Mouse (Mus musculus): ENCODE results near the gene Larp1b. TPM values are rescaled to one million over a fixed set of nuclear protein-coding genes. Genes with fewer than 3 reads are reported as not detected.
A peak's percentile ranks its signal among the peaks of the same experiment; 100 is the strongest.
"Not testable (repeated sequence)": the region's sequence is repeated elsewhere in the genome, so short reads cannot be mapped to it uniquely, and the experiment has no call there.

Larp1b gene
- polyA plus RNA-seq (2012; rRNA removed): 16.0 and 16.6 TPM in 2 replicates

GRCm38 (mm10) chr3:40949170-40949902 is at the start of gene Larp1b:
Larp1b (plus strand) TSS chr3:40949828.
- peak; percentile 98 to 99 for DNase-seq (ENCODE audit: extremely low spot score in 1 of 2, low spot score in 1 of 2)

DNA sequence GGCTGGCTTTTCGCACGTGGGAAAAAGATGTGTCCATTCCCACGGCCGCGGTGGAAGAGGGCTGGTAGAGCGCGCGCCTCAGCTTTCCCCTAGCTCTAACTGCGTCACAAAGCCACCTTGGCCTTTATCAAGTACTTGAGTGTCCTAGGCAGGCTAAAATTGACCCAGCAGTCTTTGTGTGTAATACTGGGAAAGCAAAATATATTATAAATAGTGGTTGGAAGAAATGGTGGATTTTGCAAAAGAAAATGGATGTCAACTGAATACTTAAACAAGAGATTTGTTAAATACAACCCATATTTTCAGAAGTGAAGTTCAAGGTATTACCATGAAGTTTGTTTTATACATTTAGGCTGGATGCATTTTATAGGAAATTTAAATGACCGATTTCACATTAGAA is 47.2 kb upstream of the Larp1b start, which contains the start of gene 1700034I23Rik:
TSS of gene 1700034I23Rik (minus strand) at position 101 of the 400 bp plus-strand sequence.
- not testable (repeated sequence) for DNase-seq (ENCODE audit: extremely low spot score in 1 of 2, low spot score in 1 of 2)

GRCm38 (mm10) chr3:40938189-40938588 is 11.4 kb upstream of the Larp1b start:
- no peak for DNase-seq (ENCODE audit: extremely low spot score in 1 of 2, low spot score in 1 of 2)

DNA sequence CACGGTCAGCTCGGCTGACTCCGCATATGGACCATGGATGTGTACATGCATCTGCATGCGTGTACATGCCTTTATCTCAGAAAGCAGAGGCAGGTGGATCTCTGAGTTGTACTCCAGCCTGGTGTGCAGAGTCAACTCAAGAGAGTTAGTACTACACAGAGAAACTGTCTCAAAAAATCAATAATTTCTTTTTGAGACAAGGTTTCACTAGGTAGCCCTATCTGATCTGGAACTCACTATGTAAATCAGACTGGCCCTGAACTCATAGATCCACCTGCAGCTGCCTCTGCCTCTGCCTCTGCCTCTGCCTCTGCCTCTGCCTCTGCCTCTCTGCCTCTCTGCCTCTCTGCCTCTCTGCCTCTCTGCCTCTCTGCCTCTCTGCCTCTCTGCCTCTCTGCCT is 11.0 kb upstream of the Larp1b start:
- DNase-seq (ENCODE audit: extremely low spot score in 1 of 2, low spot score in 1 of 2): no peak

- DNase-seq (ENCODE audit: extremely low spot score in 1 of 2, low spot score in 1 of 2): no peak
These were observed 10.6 kb upstream of the Larp1b start for GRCm38 (mm10) chr3:40939019-40939418.

DNA sequence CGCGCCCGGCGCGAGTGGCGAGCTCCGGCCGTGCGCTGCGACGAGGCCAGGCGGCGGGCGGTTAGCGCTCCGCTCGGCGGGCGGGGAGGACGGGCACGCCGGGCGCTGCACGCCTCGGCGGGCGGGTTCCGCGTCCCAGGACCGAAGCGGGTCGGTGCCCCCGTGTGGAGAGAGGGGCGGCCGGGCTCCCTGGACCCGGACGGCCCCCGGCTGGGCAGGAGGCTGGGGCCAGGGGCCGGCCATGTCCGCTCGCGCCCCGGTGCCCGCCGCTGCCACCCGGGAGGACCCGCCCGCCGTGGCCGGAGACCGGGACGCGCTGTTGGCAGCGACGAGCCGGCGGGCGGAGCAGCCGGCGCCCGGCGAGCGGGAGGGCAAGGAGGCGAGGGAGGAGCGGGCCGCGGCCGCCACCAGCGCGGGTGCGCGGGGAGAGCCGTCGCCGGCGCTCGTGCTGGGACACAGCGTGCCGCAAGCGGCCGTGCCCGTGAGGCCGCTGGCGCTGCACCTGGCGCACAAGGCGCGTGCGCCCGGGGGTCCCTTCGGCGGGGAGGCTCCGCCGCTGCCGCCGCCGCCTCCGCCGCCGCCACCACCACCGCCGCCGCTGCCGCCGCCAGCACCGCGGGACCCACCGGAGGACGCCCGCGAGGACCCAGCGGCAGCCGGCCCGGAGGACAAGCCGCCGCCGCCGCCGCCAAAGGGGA is 424 bp downstream of the Larp1b start:
- peak in 1 of 2 experiments; percentile 26 for DNase-seq (ENCODE audit: extremely low spot score in 1 of 2, low spot score in 1 of 2)

- DNase-seq (ENCODE audit: extremely low spot score in 1 of 2, low spot score in 1 of 2): peak in 1 of 2 experiments; percentile 20
These were observed 1.1 kb downstream of the Larp1b start for GRCm38 (mm10) chr3:40950601-40951201.

GRCm38 (mm10) chr3:40951365-40951764 is 1.7 kb downstream of the Larp1b start:
- no peak for DNase-seq (ENCODE audit: extremely low spot score in 1 of 2, low spot score in 1 of 2)

DNA sequence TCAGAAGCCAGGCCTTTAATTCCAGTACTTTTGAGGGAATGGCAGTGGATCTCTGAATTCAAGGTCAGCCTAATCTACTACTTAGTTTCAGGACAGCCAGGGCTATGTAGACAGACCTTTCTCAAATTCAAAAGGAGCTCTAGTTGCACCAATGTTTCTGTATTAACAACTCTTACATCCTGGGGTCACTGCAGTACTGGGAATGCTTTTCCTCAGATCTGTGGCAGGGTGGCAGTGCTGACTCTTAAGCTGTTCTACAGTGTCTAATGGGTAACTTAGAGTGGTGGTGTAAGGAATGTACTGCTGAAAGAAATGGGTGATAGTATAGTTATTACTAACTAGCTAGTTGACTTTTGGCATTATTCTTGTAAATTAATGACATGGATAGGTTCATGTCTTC is 3.0 kb downstream of the Larp1b start:
- no peak for DNase-seq (ENCODE audit: extremely low spot score in 1 of 2, low spot score in 1 of 2)

DNA sequence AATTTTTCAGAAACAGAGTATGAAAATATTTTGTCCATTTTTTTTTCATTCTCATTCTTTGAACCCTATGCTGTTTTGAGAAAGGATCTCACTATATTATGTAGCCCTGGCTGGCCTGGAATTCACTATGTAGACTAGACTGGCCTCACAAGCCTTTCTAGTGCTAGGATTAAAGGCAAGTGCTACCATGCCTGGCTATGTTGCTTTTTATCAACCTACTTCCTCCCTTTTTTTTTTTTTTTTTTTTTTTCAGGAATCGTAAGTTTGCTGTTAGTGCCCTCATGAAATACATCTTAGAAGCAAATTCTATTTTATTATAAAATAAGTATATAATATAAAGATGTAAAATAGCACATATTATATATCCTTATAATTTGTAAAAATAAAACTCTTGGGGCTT is 5.2 kb downstream of the Larp1b start:
- DNase-seq (ENCODE audit: extremely low spot score in 1 of 2, low spot score in 1 of 2): no peak

GRCm38 (mm10) chr3:40958831-40959230 is 9.2 kb downstream of the Larp1b start:
- no peak for DNase-seq (ENCODE audit: extremely low spot score in 1 of 2, low spot score in 1 of 2)

- no peak for DNase-seq (ENCODE audit: extremely low spot score in 1 of 2, low spot score in 1 of 2)
These were observed 31.1 kb downstream of the Larp1b start for GRCm38 (mm10) chr3:40980758-40981157.

DNA sequence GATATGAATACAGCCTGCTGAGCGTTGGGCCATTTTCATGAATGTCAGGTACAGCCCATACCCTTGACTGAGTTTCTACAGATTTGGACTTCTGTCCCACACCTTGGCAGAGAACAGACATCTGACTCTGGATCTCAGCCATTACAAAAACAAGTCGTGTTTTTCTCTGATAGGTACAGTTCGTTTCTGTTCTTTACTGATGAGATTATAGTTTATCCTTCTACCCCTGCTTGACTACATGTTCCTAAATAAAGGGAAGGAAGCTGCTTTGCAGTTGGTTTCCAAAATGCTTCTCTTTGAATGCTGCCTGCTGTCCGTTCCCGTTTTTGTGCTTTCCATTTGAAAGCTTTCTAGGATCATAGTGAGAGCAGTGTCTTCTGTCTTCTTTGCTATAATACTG is 37.9 kb downstream of the Larp1b start:
- no peak for DNase-seq (ENCODE audit: extremely low spot score in 1 of 2, low spot score in 1 of 2)

DNA sequence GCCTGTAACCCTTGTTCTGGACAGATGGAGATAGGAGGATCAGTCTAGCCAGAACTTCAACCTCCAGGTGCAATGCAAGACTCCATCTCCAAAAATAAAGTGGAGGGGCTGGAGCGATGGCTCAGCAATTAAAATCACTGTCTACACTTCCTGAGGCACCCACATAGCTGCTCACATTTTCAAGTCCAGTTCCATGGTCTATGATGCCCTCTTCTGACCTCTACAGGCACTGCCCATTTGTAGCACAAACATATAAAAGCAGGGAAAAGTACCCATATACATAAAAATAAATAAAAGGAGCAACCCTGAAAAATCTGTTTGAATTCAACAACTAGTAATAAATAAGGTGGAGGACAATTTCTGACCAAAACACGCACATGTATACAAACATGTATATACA is 39.1 kb downstream of the Larp1b start:
- no peak for DNase-seq (ENCODE audit: extremely low spot score in 1 of 2, low spot score in 1 of 2)

DNA sequence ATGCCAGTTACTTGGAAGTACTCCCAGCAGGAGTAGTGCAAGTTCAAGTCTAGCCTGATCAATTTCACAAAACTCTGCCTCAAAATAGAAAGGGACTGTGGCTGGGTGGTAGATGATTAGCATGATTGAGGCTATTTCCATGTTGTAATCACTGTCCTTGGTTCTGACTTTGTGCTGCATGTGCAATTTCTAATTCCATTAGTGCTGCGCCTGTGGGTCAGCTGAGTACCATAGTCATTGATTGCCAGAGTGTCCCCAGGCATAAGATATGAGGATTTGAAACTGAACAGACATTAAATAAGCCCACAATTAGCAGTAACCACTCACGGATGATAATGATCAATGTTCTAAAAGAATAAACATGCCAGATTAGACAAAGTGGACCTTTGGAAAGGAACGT is 41.9 kb downstream of the Larp1b start:
- no peak for DNase-seq (ENCODE audit: extremely low spot score in 1 of 2, low spot score in 1 of 2)

DNA sequence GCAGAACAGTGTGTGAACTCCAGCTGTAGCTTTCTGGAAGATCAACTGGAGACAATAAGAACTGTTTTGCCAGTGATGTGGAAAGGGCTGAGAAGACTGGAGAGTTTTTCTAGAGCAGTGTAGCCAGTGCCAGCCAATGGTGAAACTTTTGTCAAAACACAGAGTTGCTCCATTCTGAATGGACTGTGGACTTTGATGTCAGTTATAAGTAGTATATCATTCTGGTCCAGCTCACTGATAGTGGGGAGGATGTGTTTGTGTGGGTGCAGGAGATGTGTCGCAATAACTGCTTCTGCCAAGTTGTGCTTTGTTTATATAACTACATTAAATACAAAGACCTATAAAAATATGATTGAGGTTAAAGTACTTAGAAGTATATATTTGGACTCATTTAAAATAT is 45.5 kb downstream of the Larp1b start:
- DNase-seq (ENCODE audit: extremely low spot score in 1 of 2, low spot score in 1 of 2): no peak

- DNase-seq (ENCODE audit: extremely low spot score in 1 of 2, low spot score in 1 of 2): no peak
These were observed 59.7 kb downstream of the Larp1b start for GRCm38 (mm10) chr3:41009315-41009714.

- no peak for DNase-seq (ENCODE audit: extremely low spot score in 1 of 2, low spot score in 1 of 2)
These were observed 60.4 kb downstream of the Larp1b start for GRCm38 (mm10) chr3:41009990-41010389.

- DNase-seq (ENCODE audit: extremely low spot score in 1 of 2, low spot score in 1 of 2): no peak
These were observed 61.1 kb downstream of the Larp1b start for GRCm38 (mm10) chr3:41010701-41011100.

DNA sequence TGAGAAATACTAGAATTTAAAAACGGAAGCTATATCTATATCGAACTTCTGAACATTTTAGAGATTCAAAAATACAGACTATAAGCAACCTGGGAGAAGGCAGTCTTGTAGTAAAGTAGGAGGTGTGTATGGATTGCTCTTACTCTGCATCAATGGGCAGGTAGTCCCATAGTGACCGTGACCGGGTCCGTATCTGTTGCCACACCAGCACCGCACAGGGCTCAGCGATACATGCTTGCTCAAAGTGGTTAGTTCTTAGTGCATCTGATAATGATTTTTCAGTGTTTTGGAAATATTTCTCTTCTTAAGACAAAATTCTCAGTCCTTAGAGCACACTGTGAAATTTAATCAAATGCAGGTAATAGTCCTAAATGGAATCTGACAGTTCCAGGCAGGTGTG is 62.8 kb downstream of the Larp1b start:
- DNase-seq (ENCODE audit: extremely low spot score in 1 of 2, low spot score in 1 of 2): no peak

- no peak for DNase-seq (ENCODE audit: extremely low spot score in 1 of 2, low spot score in 1 of 2)
These were observed 65.3 kb downstream of the Larp1b start for GRCm38 (mm10) chr3:41014946-41015345.
